Mouse (Mus musculus) cerebellum, adult 2 months (tissue): ENCODE results near the gene Inpp5b. TPM values are rescaled to one million over a fixed set of nuclear protein-coding genes. Genes with fewer than 3 reads are reported as not detected.
"Not testable (repeated sequence)": the region's sequence is repeated elsewhere in the genome, so short reads cannot be mapped to it uniquely, and the experiment has no call there.

ENCODE experiments used
- DNase-seq, 2 experiments: peaks; one replicate each; pipeline ENCODE4 v3.0.0; 2021
- H3K27ac ChIP-seq: fragments of 200-500 bp; 2 replicates; pipeline ENCODE4 v1.5.1; 2012; ENCODE audit warnings: low read length, control low read depth, inconsistent platforms; ENCODE audit not compliant: insufficient read depth
- H3K27me3 ChIP-seq: fragments of 200-500 bp; 2 replicates; pipeline ENCODE4 v1.6.1; 2012; ENCODE audit warnings: inconsistent platforms, mild to moderate bottlenecking, low read length, moderate library complexity; ENCODE audit not compliant: control insufficient read depth, insufficient read depth
- H3K4me1 ChIP-seq: fragments of 200-500 bp; 2 replicates; pipeline ENCODE4 v1.6.1; 2011; ENCODE audit warnings: low read length; ENCODE audit not compliant: control insufficient read depth, insufficient read depth
- H3K4me3 ChIP-seq: fragments of 200-500 bp; replicated peaks from 2 replicates; pipeline ENCODE3; 2011; ENCODE audit warnings: mild to moderate bottlenecking, low read depth, low read length, control low read depth; ENCODE audit not compliant: insufficient read depth
- CTCF ChIP-seq: fragments of 200-500 bp; IDR thresholded peaks from 2 replicates; pipeline ENCODE4 v1.5.1; 2011; ENCODE audit warnings: low read depth, mild to moderate bottlenecking, control low read depth, low read length, moderate library complexity, borderline replicate concordance; ENCODE audit not compliant: insufficient read depth
- POLR2A ChIP-seq: fragments of 200-500 bp; IDR thresholded peaks from 2 replicates; pipeline ENCODE4 v1.6.1; 2011; ENCODE audit warnings: low read length, control low read depth, borderline replicate concordance; ENCODE audit not compliant: insufficient read depth
- WGBS: fragments of 180-500 bp; shearing (Covaris S2); methylation state at CpG from one replicate; pipeline ENCODE4 v1.1.7; 2018; 5-methylcytosine and 5-hydroxymethylcytosine counted together
- polyA plus RNA-seq: library from polyadenylated mRNA; depleted of rRNA; stranded (reverse); fragments of >200 nt; gene quantifications from 2 replicates; pipeline ENCODE4 v1.2.3, GENCODE M21; 2012

Gene Inpp5b
- polyA plus RNA-seq, 1 experiment, result 92.4 TPM

DNA sequence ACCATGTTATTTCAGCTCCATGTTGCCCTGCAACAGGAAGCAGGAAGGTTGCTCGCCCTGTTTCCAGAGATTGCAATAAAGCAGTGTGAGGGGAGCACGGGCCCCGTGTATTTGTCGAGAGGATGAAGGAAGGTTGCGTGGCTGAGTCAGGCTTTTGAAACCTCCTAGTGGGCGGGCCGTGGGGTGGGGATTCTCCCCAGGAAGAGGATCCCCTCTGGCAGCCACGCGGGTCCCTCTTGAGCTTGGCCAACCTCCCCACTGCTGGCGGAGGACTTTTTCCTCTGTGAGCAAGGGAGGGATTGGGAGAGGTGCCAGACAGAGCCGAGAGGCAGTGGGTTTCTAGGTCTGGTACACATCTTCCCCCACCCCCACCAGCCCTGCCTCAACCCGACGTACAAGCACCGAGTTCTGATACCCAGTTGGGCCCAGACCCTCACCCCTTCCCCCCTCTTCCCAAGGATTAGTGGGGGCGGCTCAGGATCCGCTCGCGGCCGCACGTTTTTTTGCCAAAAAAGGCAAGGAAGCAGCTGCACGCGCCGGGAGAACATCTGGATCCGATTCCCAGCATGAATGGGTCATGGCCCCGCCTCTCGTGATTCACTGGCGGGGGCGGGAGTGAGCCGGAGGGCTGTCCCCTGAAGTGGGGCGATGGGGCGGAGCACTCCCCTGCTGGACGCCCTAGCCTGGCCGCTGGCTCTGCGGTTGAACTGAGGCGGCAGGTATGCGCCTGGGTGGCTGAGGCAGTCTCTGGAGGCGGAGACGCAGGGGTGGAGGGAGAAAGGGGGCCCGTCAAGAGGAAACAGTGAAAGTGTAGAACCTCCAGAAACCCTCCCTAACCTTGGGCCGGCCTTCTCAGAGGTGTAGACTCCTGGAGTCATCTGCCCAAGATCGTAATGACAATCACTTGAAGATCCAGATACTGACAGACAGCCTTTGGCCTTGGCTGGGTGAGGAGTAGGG, 32.9 kb upstream of the Inpp5b start:
- Histone ChIP-seq H3K27me3 (no peaks in the 10 kb centered on the region), H3K4me1 (no peaks in the 10 kb centered on the region; the same call in 1 of the 2 replicates), H3K27ac (no peak overlapping the region), H3K4me3 (no peak overlapping the region)
- peak in 1 of 2 experiments; percentile 28 for DNase-seq
- whole genome bisulfite sequencing, result 7% methylated on average over 41 of the region's 41 CpGs
- TF ChIP-seq POLR2A, result no peak

GRCm38 (mm10) chr4:124709961-124710446, 31.6 kb upstream of the Inpp5b start:
- no peak overlapping the region for H3K27ac ChIP-seq
- WGBS, result 15% methylated on average over 18 of the region's 18 CpGs
- H3K27me3 ChIP-seq, result no peaks in the 10 kb centered on the region
- DNase-seq, result no peak
- TF ChIP-seq POLR2A (no peak), CTCF (no peak)
- no peak overlapping the region for H3K4me3 ChIP-seq
- H3K4me1 ChIP-seq, result no peaks in the 10 kb centered on the region

GRCm38 (mm10) chr4:124710776-124711291, 30.8 kb upstream of the Inpp5b start:
- DNase-seq, result peak in 1 of 2 experiments; percentile 37
- TF ChIP-seq POLR2A, result no peak
- TF ChIP-seq CTCF, result peak; percentile 32; the same call in 1 of the 2 replicates
- Histone ChIP-seq H3K27ac (no peak overlapping the region), H3K4me1 (no peaks in the 10 kb centered on the region; the same call in 1 of the 2 replicates), H3K27me3 (no peaks in the 10 kb centered on the region), H3K4me3 (no peak overlapping the region)
- WGBS, result 4% methylated on average over 5 of the region's 5 CpGs

GRCm38 (mm10) chr4:124712618-124713017, 29.0 kb upstream of the Inpp5b start:
- Histone ChIP-seq H3K27me3 (no peaks in the 10 kb centered on the region), H3K27ac (no peak overlapping the region), H3K4me3 (no peak overlapping the region), H3K4me1 (peaks cover 4% of the 10 kb centered on the region)
- TF ChIP-seq CTCF (no peak), POLR2A (no peak)
- no peak for DNase-seq
- 67% methylated on average over 6 of the region's 6 CpGs for WGBS

- DNase-seq, H3K4me3 ChIP-seq, H3K4me1 ChIP-seq, H3K27ac ChIP-seq, H3K27me3 ChIP-seq: not testable (repeated sequence)
- WGBS, result 66% methylated on average over 5 of the region's 5 CpGs
Observed at GRCm38 (mm10) chr4:124713850-124714249, 27.8 kb upstream of the Inpp5b start.

DNA sequence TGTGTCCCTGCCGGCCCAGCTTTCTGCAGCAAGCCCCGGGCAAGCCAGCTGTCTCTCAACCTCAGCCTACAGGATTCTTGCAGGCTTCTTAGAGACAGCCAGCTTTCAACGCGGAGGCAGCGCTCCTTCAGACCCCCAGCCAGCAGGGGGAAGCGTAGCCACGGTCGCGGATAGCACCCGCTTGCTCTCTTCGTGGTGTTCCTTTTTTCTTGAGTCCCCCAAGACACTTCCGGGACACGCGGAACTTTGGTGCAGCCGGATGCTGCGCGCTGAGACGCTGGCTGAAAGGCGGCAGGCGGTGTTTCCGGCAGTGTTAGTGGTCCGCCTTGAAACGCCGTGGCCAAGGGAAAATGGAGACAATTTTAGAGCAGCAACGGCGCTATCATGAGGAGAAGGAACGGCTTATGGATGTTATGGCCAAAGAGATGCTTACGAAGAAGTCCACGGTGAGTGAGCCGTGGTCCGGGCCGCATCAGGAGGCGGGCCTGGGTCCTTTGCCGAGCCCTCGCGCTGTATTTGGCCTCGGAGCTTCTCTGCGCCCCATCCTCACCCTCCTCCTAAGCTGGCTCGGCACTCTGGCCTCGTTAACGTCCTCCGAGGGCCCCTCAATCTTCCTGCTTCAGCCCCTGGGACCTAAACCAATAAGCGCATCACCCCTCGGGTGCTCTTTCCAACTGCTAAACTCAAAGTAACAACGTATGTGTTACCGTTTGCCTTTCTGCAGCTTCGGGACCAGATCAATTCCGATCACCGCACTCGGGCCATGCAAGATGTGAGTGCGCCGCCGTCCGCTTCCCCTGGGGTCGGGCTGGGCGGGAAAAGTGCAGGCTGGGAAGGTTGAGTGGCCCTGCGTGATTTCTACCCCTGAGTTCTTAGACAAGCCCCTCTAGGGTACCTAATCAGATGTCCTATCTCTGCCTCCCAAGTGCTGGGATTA, 26.8 kb upstream of the Inpp5b start, which contains the start of gene Sf3a3:
Sf3a3 (plus strand) TSS at position 232 of the 937 bp plus-strand sequence.
- WGBS, result under 1% methylated on average over 57 of the region's 57 CpGs
- H3K4me3 ChIP-seq, result peak within 1 kb of the TSS; percentile 95
- DNase-seq, result peak; percentile 95 to 96
- H3K4me1 ChIP-seq, result peaks cover 4% of the 10 kb centered on the region
- TF ChIP-seq POLR2A, result peak; percentile 59; the same call in 1 of the 2 replicates
- peak; percentile 77 for TF ChIP-seq CTCF
- H3K27ac ChIP-seq, result 0 out of 2 replicates have a peak within 1 kb of the TSS, but pooled peaks have one; percentile 30
- H3K27me3 ChIP-seq, result no peaks in the 10 kb centered on the region

DNA sequence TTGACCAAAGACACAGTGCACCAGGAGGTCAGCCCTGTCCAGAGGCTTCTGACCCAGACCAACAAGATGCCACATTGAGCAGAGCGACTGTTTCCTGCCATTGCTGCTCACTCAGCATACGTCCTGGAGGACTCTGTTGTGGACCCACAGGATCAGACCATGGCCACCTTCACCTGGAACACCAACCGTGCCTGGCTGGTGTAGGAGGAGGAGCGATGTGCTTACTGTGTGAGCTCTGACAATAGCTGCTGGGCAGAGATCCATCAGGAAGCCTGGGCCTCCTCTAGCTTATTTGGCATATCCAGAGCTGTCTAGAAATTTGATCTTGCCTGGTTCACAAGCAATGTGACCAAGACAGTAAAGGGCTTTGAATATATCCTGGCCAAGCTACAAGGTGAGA, 22.5 kb upstream of the Inpp5b start:
- Histone ChIP-seq H3K27me3 (no peaks in the 10 kb centered on the region), H3K4me3 (no peak overlapping the region), H3K4me1 (peaks cover 4% of the 10 kb centered on the region), H3K27ac (no peak overlapping the region)
- 94% methylated on average over 4 of the region's 4 CpGs for WGBS
- DNase-seq, result no peak
- TF ChIP-seq POLR2A (no peak), CTCF (no peak)
